Mouse (Mus musculus) heart, postnatal 14 days (tissue): ENCODE measurements around the gene Psmd2. TPM values are rescaled to one million over a fixed set of nuclear protein-coding genes. Genes with fewer than 3 reads are reported as not detected.

Experiments used
- DNase-seq, 2 experiments: peaks; one replicate each; pipeline ENCODE4 v3.0.0; 2021 to 2022
- intact Hi-C: fragments of 180-260 bp; cut with DNase I; formaldehyde crosslinking; loops from one replicate; pipeline ENCODE4 v1.15.1; 2025
- total RNA-seq, 2 experiments: library from RNA; stranded (reverse); gene quantifications; 2 replicates each; pipeline ENCODE4 v1.2.3; 2021

The Psmd2 gene
- total RNA-seq, 2 experiments from 2014 or later: 191 to 193 TPM

DNA sequence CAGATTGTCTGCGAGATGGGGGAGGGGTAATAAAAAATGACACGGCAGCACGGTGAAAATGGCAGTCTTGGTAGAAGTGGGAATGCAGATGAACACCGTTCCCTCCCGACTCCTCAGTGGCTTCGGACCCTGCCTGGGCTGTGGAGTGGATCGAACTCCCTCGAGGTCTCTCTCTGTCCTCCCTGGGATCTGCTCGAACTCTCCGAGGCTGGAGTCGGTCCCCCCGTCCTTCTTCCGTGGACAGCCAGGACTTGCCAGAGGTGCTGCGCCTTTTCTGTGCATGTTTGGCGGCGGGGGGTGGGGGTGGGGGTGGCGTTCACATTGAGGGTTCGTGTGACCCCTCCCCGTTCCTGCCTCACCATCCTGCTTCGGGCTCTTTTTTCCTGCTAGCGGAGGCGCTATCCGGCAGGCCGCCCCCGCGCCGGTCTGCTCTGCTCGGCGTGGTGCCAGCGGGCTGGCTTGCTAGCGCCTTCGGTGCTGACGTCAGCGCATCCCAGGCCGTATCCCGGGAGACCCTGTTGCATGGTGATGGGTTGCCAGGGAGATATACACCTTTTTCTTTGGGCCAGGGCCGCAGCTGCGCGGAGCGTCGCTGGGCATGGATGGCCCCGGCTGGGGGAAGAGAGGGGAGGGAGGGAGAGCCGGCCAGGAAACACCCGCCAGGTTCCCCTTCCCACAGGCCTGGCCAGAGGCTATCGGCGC, 44.3 kb downstream of the Psmd2 start:
- intact Hi-C loops: no loop called here
- peak; percentile 93 for DNase-seq

DNA sequence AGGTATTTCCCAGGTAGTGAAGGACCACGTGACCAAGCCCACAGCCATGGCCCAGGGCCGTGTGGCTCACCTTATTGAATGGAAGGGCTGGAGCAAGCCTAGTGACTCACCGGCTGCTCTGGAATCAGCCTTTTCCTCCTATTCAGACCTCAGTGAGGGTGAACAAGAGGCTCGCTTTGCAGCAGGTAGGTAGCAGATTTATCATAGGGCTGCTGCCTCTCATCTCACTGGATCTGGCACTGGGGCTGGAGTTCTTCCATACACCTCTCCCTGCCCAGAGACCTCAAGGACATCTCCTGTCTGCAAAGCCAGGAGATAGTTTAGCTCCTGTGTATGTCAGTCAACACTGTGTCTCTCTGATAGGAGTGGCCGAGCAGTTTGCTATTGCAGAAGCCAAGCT, 47.8 kb downstream of the Psmd2 start:
- intact Hi-C loops: no loop called here
- no peak for DNase-seq

DNA sequence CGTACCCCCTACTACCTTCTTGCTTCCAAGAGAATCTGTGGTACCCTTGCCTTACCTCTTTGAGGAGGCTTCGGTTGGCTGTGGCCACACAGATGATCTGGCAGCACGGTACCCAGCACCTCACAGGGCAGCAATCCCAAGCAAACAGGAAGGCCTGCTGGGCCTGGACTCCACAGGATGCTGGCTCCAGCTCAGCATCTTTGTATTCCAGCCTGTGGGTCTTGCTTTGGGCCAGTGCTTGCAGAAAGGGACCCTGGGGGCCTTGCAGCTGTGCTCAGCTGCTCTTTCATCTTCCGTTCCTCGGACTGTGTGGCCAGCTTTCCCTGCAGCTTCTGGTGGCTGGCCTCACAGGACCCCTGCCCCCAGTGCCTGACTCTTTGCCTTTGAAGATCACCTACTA, 48.6 kb downstream of the Psmd2 start:
- intact Hi-C loops: no loop called here
- DNase-seq: peak; percentile 41 to 46

DNA sequence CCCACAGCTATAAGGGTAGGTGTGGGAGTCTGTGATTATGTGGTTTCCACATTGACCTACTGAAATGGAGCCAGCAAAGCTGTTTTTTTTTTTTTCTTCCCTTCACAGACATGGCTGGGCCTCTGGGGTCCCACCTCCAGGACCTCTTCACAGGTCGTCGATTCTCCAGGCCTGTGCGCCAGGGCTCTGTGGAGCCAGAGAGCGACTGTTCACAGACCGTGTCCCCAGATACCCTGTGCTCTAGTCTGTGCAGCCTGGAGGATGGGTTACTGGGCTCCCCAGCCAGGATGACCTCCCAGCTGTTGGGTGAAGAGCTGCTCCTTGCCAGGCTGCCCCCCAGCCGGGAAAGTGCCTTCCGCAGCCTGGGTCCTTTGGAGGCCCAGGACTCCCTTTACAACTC, 49.9 kb downstream of the Psmd2 start:
- no peak for DNase-seq
- intact Hi-C loops: no loop called here

DNA sequence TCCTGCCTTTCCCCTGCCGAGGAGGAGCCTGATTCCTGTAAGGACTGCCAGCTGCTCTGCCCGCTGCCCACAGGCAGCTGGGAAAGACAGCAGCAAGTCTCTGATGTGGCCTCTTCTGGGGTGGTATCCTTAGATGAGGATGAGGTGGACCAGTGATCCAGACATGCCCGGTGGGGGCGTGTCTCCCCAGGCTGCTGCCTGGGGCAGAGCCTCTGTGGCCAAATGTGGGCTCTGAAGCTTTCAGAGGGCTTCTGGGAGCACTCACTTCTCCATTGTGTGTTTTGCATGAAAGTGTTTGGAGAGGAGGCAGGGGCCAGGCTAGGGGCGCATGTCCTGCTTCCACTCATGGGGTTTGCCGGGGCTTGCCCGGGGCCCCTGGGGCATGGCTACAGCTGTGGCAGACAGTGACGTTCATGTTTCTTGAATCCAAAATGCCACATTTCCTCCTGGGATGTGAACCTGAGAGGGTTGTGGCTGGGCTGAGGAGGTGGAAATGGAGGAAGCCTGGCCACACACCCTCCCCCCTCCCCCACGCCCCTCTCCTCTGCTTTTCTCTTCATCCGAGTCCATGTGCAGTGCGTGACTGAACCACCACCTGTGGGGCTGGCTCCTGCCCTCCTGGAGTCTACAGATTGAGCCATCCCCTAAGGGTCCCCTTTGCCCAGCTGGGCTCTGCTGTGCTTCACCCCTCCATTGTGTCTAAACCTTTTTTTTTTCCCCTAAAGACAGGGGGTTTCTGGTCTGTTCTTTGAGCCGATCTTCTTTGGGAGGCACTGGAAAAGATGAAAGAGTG, 50.5 kb downstream of the Psmd2 start:
- intact Hi-C loops: no loop called here
- DNase-seq: no peak

DNA sequence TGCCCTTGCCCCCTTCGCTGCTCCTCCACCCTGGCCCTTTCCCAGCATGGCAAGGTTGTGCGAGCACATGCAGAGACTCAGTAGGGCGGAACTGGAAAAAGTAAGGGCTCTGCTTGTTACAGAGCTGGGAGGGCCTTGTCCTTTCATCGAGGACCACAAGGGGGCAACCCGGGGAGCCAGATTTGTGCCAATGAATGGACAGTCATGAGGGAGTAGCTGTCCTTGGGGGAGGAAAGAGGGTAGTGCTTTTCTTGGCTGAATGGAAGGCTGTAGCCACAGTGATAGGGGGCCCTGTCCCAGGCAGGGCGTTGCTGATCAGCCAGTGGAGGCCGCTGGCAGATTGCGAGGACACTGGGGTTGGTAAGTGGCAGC, 51.1 kb downstream of the Psmd2 start:
- DNase-seq: peak; percentile 59 to 80
- intact Hi-C loops: no loop called here

DNA sequence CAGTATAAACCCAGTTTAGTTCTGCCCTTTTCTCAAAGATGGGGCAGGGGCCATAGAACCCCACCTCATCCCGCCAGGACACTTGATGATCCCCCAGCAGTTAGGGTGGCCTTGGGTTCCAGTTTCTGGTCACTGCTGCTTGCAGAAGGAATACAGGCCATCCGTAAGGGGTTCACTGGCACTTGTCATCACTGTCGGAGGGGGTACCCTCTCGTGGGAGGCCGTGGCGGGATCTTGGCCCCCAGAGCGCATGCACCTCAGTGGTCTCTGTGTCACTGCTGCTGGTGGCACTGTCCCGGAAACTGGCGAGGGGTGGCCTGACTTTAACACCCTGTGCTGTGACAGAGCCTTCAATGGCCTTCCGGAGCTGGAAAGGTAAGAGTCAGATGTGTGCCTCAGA, 51.6 kb downstream of the Psmd2 start:
- intact Hi-C loops: no loop called here
- no peak for DNase-seq

DNA sequence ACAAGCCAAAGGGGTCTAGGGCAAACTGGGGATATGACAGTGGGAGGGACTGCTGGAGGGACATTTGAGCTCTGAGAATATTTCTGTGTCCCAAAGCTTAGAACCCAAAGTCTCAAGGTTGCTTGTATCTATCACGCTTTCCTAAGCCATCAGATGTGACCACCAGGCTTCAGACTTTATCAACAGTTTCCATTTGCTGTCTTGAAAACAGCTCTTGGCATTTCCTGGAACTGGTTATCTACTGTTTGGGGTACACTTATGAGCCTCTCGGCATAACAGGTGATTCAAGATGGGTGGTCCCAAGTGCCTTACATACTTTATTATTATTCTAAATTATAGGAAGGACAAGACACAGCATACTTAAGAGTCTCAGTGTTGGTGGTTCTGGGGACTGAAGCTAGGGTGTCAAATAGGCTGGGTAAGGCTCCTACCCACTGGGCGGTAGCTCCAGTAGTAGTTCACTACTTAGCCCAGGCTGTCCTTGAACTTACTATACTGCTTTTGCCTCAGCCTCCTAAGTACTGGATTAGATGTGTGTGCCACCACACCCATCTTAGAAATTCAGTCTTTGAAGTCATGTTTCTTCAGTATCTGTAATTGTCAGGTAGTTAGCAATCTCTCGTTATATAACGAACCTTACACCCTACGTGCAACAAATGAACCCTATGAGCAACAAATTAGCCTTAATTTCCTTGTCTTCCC, 52.4 kb downstream of the Psmd2 start:
- DNase-seq: no peak
- intact Hi-C loops: no loop called here

DNA sequence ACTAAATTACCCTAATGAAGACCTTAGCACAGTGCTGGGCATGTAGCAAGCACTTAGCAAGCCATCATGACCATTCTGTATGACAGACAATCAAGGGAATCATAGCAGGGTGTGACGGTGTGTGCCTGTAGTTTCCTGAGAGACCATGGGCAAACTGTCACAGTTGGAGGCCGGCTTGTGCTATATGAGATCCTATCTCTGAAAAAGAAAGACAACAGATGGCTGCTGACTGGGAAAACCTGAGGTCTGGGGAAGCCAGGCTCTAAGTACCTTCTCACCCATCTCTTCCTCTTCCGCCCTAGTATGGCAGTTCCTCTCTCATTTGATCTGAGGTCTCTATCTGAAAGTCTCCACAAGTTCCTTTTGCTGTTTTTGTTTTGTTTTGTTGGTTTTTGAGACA, 54.3 kb downstream of the Psmd2 start:
- DNase-seq: no peak
- intact Hi-C loops: no loop called here

DNA sequence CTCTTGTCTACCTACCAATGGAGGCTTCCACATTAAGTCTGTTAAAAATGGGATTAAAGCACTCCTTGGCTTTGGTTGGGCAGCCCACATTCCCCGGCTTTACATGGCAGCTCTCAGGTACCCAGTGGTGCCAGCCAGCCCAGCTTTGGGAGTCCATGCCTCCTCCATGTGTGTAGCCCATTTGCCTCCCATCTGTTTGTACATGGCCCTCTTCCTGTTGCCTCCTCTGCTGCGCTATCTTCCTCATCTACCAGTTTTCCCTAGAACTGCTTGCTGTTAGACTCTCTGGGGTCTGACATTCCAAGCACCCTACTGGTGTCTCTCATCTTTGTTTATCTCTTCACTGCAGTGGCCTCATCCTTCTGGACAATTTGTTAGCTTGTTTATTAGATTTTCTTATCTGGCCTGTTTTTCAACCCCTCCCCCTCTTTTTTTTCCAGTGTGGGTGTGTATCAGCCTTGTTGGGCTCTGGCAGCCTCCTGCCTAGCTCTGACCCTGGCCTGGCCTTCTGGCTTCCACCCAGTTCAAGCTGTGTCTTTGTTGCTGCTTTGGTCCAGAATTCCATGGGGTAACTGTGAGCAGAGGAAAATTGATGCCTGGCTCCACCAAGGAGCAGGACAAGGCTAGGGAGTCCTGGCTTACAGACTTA, 55.1 kb downstream of the Psmd2 start:
- DNase-seq: no peak
- intact Hi-C loops: no loop called here

DNA sequence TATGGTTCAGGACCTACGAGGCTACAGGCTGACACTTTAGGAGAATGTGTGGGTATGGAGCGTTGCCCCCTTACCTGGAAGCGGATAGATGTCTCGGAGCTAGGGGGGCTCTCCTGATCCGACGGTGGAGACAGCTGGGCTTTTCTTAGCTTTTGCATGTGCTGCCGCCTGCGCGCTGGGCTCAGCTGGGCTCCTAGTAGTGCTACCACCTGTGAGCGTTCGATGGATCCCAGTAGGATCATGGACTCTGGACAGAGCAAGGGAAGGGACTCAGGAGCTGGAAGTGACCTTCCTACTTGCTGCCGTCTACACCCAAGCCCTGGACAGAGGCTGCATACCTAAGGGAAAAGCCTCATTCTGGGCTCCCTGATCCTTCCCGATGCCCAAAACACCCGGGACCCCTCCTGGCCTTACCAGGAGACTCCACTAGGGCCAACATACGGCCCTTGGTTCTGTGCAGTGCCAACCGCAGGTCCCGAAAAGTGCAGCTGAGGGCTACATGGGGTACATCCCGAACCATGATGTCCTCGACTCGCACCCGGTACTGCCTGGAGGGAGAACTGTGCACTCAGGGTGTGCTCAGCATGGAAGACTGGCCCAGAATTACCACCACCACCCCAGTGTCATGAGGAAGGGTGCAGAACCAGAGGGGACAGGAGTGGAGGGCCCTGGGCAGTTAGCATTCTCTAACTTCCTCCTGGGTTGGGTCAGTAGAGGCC, 56.9 kb downstream of the Psmd2 start:
- intact Hi-C loops: loop anchor here (2.0 kb wide), 1 partner anchor 56 kb away; no protein-coding TSS in a partner anchor
- DNase-seq: no peak

DNA sequence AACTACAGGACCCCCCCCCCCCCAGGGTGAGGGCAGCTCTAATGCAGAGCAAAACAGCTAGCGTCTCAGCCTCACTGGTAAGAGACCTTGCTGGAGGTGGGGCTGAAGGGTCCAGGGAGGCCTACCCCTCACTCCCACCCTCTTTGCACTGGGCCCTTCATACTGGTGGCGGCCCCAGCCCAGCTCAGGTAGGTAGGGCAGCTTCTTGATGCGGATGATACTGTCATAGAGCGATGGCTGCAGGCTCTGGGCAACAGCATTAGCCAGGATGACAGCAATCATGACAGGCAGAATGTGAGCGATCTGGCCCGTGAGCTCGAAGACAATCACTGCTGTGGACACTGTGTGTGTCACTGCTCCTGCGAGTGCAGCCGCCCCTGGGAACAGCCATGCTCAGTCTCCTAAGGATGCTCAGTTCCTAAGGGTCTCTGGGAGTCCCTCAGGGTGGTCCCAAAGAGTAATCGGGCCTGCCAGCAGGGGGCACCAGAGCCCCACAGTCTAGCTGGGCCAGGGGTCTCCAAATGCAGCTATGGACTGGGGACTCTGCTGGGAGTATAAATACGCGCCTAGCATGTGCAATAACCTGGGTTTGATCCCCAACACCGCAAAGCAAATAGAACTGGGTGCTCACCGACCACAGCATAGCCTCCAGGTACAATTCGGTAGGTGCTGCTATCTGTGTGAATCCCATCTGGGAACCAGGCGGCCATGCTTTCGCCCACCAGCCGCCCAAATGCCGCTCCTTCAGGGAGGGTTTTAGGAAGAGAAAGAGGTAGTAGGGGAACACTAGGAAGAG, 57.7 kb downstream of the Psmd2 start:
- intact Hi-C loops: loop anchor here (2.0 kb wide), 1 partner anchor 56 kb away; no protein-coding TSS in a partner anchor
- peak; percentile 50 for DNase-seq

DNA sequence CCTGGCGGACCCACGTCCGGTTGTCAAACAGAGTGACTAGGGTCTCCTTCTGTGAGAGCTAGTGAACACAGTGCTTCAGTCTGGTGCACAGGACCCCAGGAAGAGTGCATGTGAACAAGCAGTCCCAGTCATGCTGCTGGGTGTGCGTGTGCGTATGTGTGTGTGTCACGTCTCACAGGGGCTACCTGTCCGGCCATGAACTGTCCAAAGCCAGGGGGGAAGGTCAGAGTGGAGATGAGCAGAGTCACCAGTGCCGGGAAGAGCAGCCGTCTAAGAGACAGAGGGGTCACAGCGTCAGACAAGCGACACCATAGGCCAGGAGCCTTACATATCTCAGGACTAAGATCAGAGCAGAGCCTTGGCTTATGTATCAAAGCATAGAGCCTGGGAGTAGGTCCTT, 58.9 kb downstream of the Psmd2 start:
- intact Hi-C loops: loop anchor here (10.0 kb wide), 1 partner anchor 984 kb away; the partner anchor contains the start of gene 2510009E07Rik
- DNase-seq: no peak

DNA sequence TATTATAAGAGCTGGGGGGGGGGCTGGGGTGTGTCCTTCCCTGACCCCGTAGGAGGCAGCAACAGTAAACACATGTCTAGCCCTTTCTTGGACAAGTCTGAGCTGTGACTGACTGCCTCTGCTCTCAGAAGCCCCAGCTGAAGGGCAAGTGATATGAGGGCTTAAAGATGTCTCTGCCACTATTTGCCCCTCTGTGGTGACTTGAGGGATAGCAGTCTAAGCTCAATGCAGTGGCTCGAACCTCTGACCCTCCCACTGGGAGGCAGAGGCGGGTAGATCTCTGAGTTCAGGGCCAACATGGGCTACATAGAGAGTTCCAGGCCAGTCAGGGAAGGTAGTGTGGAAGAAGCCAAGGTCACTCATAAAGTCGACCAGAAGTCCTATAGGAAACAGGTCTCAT, 59.4 kb downstream of the Psmd2 start:
- no peak for DNase-seq
- intact Hi-C loops: loop anchor here (10.0 kb wide), 1 partner anchor 984 kb away; the partner anchor contains the start of gene 2510009E07Rik

DNA sequence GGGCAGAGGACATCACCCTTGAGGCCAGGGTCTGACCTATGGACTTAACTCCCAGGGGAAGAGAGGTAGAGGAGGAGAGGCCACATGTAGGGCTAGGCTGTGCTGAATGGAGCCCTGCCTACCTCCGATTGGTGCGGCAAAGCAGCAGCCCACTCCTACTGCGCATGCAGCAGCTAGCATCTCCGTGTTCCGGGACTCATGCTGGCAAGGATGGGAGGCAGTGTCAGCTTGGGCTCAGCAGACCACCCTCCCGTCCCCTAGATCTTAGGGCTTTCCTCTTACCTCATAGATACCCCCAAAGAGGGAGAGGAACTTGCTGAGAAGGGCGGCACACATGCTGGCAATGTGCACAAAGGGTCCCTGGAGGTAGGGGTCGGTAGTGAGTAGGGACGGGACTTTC, 60.7 kb downstream of the Psmd2 start:
- intact Hi-C loops: loop anchor here (10.0 kb wide), 1 partner anchor 983 kb away; the partner anchor contains the start of gene 2510009E07Rik

DNA sequence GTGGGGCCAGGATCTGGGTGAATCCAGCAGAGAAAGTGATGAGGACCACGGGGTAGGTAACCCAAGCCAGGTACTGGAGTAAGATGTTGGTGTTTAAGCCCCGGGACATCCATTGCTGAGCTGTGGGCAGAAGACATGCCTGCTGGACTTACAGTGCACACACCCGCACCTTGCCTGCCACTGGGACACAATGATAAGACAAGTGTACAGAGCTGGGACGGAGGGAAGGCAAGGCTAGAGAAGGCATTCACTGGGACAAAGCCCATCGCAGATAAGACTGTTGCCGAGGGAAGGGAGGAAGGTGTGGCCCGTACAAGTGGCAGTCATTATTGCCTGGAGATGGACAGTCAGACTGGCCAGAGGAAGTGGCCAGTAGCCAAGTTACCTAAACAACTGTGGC, 61.4 kb downstream of the Psmd2 start:
- intact Hi-C loops: loop anchor here (10.0 kb wide), 1 partner anchor 982 kb away; the partner anchor contains the start of gene 2510009E07Rik
- no peak for DNase-seq

More for the DNA sequence above, 60.7 kb downstream of the Psmd2 start:
- DNase-seq: no peak
